Mouse (Mus musculus) adrenal gland, postnatal 25 days (tissue): ENCODE results near the gene Ppp1r37. TPM values are rescaled to one million over a fixed set of nuclear protein-coding genes. Genes with fewer than 3 reads are reported as not detected.

Experiments used
- DNase-seq: peaks from one replicate; pipeline ENCODE4 v3.0.0; 2021; ENCODE audit warnings: mixed read lengths
- total RNA-seq: library from RNA; stranded (reverse); gene quantifications from 2 replicates; pipeline ENCODE4 v1.2.3, GENCODE M21; 2021

The Ppp1r37 gene
- total RNA-seq, 1 experiment from 2014 or later: 74.4 TPM

- DNase-seq: no peak
Observed at GRCm38 (mm10) chr7:19500420-19501363, 62.2 kb downstream of the Ppp1r37 start.

DNA sequence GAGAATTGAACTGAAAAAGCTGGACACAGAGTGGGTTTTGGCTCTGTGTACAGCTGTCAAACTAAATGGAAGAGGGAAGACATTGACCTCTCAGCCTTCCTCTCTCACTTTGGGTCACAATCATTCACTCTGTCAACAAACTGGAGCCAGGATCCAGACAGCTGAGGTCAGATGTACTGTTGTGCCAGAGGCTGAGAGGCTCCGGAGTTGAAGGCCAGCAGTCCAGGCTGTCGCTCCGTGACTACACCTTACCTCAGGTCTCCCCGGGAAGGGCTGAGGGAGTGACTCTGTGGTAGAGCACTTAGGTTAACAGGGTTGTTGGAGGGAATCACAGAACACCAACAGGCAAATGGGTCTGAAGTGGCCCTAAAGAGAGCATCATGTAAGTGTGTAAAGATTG, 64.5 kb downstream of the Ppp1r37 start:
- peak; percentile 42 for DNase-seq

- DNase-seq: no peak
Observed at GRCm38 (mm10) chr7:19496214-19496555, 66.7 kb downstream of the Ppp1r37 start.

DNA sequence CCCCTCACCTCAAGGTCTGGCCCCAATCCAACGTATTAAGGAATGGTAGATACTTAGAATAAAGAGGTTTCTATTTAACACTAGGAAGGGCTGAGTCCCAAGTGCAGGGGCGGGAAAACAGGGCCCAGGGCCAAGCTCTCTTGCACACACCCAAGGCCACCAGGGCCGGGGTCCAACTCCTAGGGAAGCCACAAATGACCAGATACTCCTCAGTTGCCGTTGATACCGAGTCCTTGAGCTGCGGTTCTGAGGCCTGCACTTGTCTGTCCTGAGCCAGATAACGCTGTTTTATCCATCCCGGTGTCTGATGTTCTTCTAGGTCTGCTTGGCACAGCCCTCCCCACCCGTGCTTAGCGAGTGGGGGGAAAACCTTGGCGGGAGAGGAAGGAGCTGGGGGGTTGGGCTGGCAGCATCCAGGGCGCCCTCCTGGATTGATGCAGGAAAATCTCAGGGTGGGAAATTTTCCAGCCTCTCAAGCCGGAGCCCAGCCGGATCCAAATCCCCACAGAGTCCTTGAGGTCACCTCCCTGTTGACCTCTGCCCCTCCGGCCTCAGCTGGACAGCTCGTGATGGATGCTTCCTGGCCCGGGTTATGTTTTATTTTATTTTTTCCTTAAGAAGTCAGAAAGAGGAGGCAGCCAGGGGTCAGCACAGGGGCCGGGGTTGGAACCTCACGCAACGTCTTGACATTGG, 67.2 kb downstream of the Ppp1r37 start:
- peak; percentile 81 for DNase-seq

DNA sequence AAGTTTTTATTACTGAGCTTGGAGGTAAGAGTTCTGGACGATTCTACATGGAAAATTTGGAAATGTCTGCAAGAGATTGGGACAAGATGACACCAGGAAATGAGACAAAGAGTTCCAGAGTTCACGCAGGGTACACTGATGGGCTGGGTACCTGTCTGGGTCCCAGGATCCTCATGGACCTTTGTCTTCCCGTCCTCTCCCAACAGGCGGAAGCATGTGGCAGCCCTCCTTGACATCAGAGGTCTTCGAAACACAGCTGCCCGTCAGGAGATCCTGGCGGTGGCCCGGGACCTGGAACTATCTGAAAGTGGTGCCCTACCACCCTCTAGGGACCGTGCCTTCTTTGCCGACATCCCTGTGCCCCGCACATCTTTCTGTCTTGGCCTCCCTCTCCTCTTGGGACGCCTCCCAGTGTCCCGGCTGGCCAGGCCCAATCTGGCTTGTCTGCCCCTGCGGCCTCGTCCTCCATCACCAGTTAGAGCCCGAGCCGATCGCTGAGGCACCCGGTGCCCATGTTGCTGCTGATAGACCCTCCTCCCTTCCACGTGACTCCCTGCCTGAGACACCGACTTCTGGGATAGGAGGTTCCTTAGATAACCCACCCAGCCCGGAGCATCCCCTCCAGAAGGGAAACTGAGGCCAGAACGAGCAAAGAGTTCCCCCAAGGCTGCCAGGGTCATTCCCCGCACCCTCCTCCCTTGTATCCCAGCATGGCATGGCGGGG, 68.0 kb downstream of the Ppp1r37 start:
- DNase-seq: peak; percentile 32

DNA sequence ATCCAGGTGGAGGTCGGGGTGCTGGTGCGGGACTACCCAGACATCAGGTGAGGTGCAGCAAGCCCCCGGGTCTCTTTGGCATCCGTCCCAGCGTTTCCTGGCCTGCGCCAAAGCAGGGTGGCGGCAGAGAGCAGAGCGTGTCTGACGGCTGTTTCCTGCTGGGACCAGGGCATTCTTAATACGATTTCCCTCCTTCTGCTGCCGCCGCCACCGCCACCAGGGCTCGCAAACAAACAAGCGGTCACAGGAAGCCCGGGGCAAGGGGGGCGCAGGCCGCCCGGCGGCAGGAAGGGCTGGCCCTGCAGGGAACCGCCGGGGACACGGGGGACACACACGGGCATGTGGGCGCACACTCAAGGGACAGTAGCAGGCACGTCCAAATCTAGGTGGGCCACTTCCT, 71.1 kb downstream of the Ppp1r37 start:
- peak; percentile 65 for DNase-seq

DNA sequence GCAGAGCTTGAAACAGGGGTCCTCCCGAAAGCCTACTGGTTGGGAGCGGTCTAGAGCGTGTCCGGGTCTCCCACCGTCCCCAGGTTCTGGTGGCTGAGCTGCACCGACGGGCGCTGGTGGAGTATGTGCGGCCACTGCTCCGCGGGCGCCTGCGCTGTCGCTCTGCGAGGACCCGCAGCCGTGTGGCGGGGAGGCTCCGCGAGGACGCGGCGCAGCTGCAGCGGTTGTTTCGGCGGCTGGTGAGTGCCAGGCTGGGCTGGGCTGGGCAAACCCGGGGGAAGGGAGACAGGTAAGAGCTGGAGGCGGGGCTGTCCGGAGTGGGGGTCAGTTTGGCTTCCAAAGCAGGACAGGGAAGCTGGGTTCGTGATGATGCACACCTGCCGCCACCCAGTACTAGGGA, 73.4 kb downstream of the Ppp1r37 start:
- no peak for DNase-seq

GRCm38 (mm10) chr7:19486549-19486948, 76.3 kb downstream of the Ppp1r37 start:
- no peak for DNase-seq

DNA sequence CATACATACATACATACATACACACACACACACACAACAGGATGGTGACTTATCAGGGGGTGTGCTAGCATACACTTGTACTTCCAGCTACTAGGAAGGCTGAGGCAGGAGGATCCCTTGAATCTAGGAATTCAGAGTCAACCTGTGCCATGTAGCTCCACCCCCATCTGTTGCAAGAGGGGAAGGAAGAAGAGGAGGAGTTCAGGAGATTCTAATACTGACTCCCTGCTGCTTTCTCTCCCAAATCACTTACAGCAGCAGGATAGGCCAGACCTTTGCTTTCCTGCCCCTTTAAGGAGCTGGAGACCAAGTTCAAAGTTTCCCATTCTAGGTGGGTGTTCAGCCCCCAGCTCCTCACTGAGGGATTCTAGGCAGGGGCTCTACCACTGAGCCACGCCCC, 77.4 kb downstream of the Ppp1r37 start:
- no peak for DNase-seq

GRCm38 (mm10) chr7:19483281-19483680, 79.6 kb downstream of the Ppp1r37 start:
- no peak for DNase-seq

Other genes with a start within 250 kb of the Ppp1r37 start
- 44.5 and 45.8 TPM in 2 replicates for gene Ercc1, start 218.3 kb downstream of the Ppp1r37 start, total RNA-seq
- gene Cd3eap, start 203.6 kb downstream of the Ppp1r37 start, total RNA-seq: 13.4 and 13.5 TPM in 2 replicates
- gene Ppp1r13l, start 203.3 kb downstream of the Ppp1r37 start, total RNA-seq: 6.7 and 9.3 TPM in 2 replicates
- gene Ercc2, start 181.1 kb downstream of the Ppp1r37 start, total RNA-seq: 34.8 and 42.9 TPM in 2 replicates
- gene Klc3, start 159.0 kb downstream of the Ppp1r37 start, total RNA-seq: 1.9 and 2.9 TPM in 2 replicates
- gene Ckm, start 158.3 kb downstream of the Ppp1r37 start, total RNA-seq: 1.1 TPM in 1 of 2 replicates, not detected in the other
- gene Mark4, start 104.3 kb downstream of the Ppp1r37 start, total RNA-seq: 56.0 and 69.2 TPM in 2 replicates
- 31.9 and 38.0 TPM in 2 replicates for gene Exoc3l2, start 99.7 kb downstream of the Ppp1r37 start, total RNA-seq
- 13.0 and 15.9 TPM in 2 replicates for gene Bloc1s3, start 54.7 kb downstream of the Ppp1r37 start, total RNA-seq
- gene Trappc6a, start 54.7 kb downstream of the Ppp1r37 start, total RNA-seq: 76.5 and 92.1 TPM in 2 replicates
- not detected in 2 replicates for gene Nkpd1, start 45.2 kb downstream of the Ppp1r37 start, total RNA-seq
- 0.62 and 0.73 TPM in 2 replicates for gene Zfp296, start 14.2 kb upstream of the Ppp1r37 start, total RNA-seq
- gene Gemin7, start 14.5 kb upstream of the Ppp1r37 start, total RNA-seq: 75.6 and 93.0 TPM in 2 replicates
- 57.4 and 67.6 TPM in 2 replicates for gene Clasrp, start 41.4 kb upstream of the Ppp1r37 start, total RNA-seq
- 25.6 and 32.3 TPM in 2 replicates for gene Relb, start 66.4 kb upstream of the Ppp1r37 start, total RNA-seq
- 148 and 159 TPM in 2 replicates for gene Clptm1, start 102.0 kb upstream of the Ppp1r37 start, total RNA-seq
- 3.1 TPM in 1 of 2 replicates, not detected in the other for gene Apoc2, start 114.9 kb upstream of the Ppp1r37 start, total RNA-seq
- gene Gm44805, start 118.3 kb upstream of the Ppp1r37 start, total RNA-seq: 1.0 and 3.9 TPM in 2 replicates
- gene Apoc4, start 118.4 kb upstream of the Ppp1r37 start, total RNA-seq: 86.9 and 90.9 TPM in 2 replicates
- 1,269 and 1,513 TPM in 2 replicates for gene Apoc1, start 129.6 kb upstream of the Ppp1r37 start, total RNA-seq
- gene Apoe, start 136.1 kb upstream of the Ppp1r37 start, total RNA-seq: 714 and 971 TPM in 2 replicates
- 96.1 and 115 TPM in 2 replicates for gene Tomm40, start 152.4 kb upstream of the Ppp1r37 start, total RNA-seq
- 62.3 and 66.9 TPM in 2 replicates for gene Nectin2, start 187.4 kb upstream of the Ppp1r37 start, total RNA-seq
- gene Bcam, start 207.9 kb upstream of the Ppp1r37 start, total RNA-seq: 37.2 TPM in 2 replicates
- gene Cblc, start 233.7 kb upstream of the Ppp1r37 start, total RNA-seq: 0.55 TPM in 1 of 2 replicates, not detected in the other